Mouse (Mus musculus) liver, postnatal 0 days (tissue): ENCODE results near the gene Myt1l.

ENCODE experiments used
- CTCF ChIP-seq: sonication (generic); IDR thresholded peaks from 2 replicates; pipeline ENCODE4 v1.5.1; 2016; ENCODE audit warnings: antibody characterized with exemption, low read depth
- EP300 ChIP-seq: IDR thresholded peaks from 2 replicates; pipeline ENCODE4 v1.6.1; 2016; ENCODE audit warnings: antibody characterized with exemption, low read depth, mild to moderate bottlenecking

DNA sequence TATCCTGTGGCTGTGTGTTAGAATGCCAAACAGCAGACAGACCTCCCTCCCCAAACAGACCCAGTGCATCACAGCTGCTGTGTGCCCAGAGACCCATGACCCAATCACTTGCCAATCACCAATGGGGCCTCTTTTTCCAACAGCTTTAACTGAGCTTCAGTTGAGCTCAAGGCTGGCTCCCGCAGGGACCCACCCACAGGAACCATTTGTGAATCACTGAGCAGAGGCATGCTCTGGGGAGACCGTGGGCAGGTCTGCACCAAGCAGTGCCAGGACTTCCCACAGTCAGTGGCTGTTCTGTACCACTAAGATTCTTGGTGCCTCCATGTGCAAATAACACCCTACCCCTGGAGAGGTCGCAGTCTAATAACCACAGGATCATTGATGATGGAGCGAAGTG is 27.5 kb downstream of the Myt1l start:
- TF ChIP-seq CTCF: no peak
- no peak for TF ChIP-seq EP300
